Mouse (Mus musculus) CH12.LX (cell line): ENCODE measurements at regions not wholly inside any gene's neighbourhood (a gene's known extent, or its start where the extent isn't known, plus 50 kb on each side); places are given as distances from the start of the nearest gene placed in this dataset.
A peak's percentile ranks its signal among the peaks of the same experiment; 100 is the strongest.

ENCODE experiments used
- DNase-seq: peaks from one replicate; pipeline ENCODE4 v3.0.0-alpha.2; 2013; ENCODE audit errors: extremely low read depth
- H3K27ac ChIP-seq: 2 replicates; pipeline ENCODE4 v1.5.1; 2012; ENCODE audit warnings: low read depth, mild to moderate bottlenecking, control low read depth, moderate library complexity; ENCODE audit not compliant: insufficient read depth
- H3K27me3 ChIP-seq: replicated peaks from 2 replicates; pipeline ENCODE3; 2012; ENCODE audit warnings: inconsistent platforms
- H3K36me3 ChIP-seq, 2 experiments: replicated peaks in 1 of 2; 2 replicates each; pipeline versions ENCODE3 to v1.6.1; 2012; ENCODE audit warnings: inconsistent platforms in 1 of 2, low read length in 1 of 2, mild to moderate bottlenecking in 1 of 2, mixed read lengths in 1 of 2, moderate library complexity in 1 of 2; ENCODE audit not compliant: control insufficient read depth in 1 of 2, insufficient read depth in 1 of 2
- H3K4me1 ChIP-seq, 2 experiments: 2 replicates each; pipeline ENCODE4 v1.6.1; 2012; ENCODE audit warnings: inconsistent platforms in 1 of 2, moderate library complexity in 1 of 2; ENCODE audit not compliant: insufficient read depth in 2 of 2, control insufficient read depth in 1 of 2
- H3K4me2 ChIP-seq: 2 replicates; pipeline ENCODE4 v1.6.1; 2012; ENCODE audit warnings: low read depth, mild to moderate bottlenecking, control low read depth; ENCODE audit not compliant: poor library complexity, insufficient read depth, severe bottlenecking
- H3K4me3 ChIP-seq, 3 experiments: fragments of 150-350 bp in 1 of 3; sonication (generic) in 1 of 3; replicated peaks in 1 of 3; 2 replicates each; pipeline versions ENCODE3 to v1.5.1; 2011 to 2012; ENCODE audit warnings: low read depth in 2 of 3, low read length in 2 of 3, mild to moderate bottlenecking in 2 of 3, moderate library complexity in 2 of 3, control low read depth in 1 of 3, improper control_type of control experiment in 1 of 3, inconsistent platforms in 1 of 3, mixed read lengths in 1 of 3; ENCODE audit not compliant: poor library complexity in 1 of 3
- H3K79me2 ChIP-seq: replicated peaks from 2 replicates; pipeline ENCODE4 v1.6.1; 2012; ENCODE audit warnings: mild to moderate bottlenecking, moderate library complexity; ENCODE audit not compliant: control insufficient read depth, poor library complexity, insufficient read depth, severe bottlenecking; ENCODE audit errors: extremely low read depth
- H3K9ac ChIP-seq: 2 replicates; pipeline ENCODE4 v1.6.1; 2012; ENCODE audit warnings: low read depth, mild to moderate bottlenecking, control low read depth, moderate library complexity; ENCODE audit not compliant: insufficient read depth
- H3K9me3 ChIP-seq: replicated peaks from 2 replicates; pipeline ENCODE3; 2012; ENCODE audit warnings: low read length, inconsistent platforms, mixed read lengths
- BHLHE40 ChIP-seq: IDR thresholded peaks from 2 replicates; pipeline ENCODE4 v1.6.1; 2011; ENCODE audit warnings: mild to moderate bottlenecking, low read depth, low read length, improper control_type of control experiment
- CHD1 ChIP-seq: IDR thresholded peaks from 2 replicates; pipeline ENCODE4 v1.6.1; 2012; ENCODE audit warnings: low read depth, low read length, improper control_type of control experiment, inconsistent platforms
- CTCF ChIP-seq, 2 experiments: IDR thresholded peaks in 1 of 2; conservative IDR thresholded peaks in 1 of 2; 2 replicates each; pipeline ENCODE4 v1.5.1; 2011 to 2012; ENCODE audit warnings: low read depth in 2 of 2, low read length in 2 of 2, improper control_type of control experiment in 1 of 2, inconsistent platforms in 1 of 2, mild to moderate bottlenecking in 1 of 2, moderate library complexity in 1 of 2
- ELF1 ChIP-seq: IDR thresholded peaks from 2 replicates; pipeline ENCODE4 v1.6.1; 2014; ENCODE audit warnings: low read depth, mild to moderate bottlenecking, inconsistent platforms, low read length, improper control_type of control experiment
- ETS1 ChIP-seq: conservative IDR thresholded peaks from 2 replicates; pipeline ENCODE4 v1.6.1; 2012; ENCODE audit warnings: low read depth, mild to moderate bottlenecking, inconsistent platforms, low read length, improper control_type of control experiment, moderate library complexity
- GABPA ChIP-seq: IDR thresholded peaks from 2 replicates; pipeline ENCODE4 v1.6.1; 2012; ENCODE audit warnings: low read depth, low read length, improper control_type of control experiment, inconsistent platforms; ENCODE audit not compliant: insufficient replicate concordance
- JUN ChIP-seq: IDR thresholded peaks from 2 replicates; pipeline ENCODE4 v1.6.1; 2011; ENCODE audit warnings: low read depth, mild to moderate bottlenecking, low read length, improper control_type of control experiment, moderate library complexity; ENCODE audit not compliant: insufficient read depth
- JUND ChIP-seq: conservative IDR thresholded peaks from 2 replicates; pipeline ENCODE4 v1.6.1; 2011; ENCODE audit warnings: low read depth, low read length, improper control_type of control experiment
- KAT2A ChIP-seq: IDR thresholded peaks from 2 replicates; pipeline ENCODE4 v1.6.1; 2012; ENCODE audit warnings: low read length, improper control_type of control experiment, inconsistent platforms; ENCODE audit not compliant: insufficient replicate concordance
- MAFK ChIP-seq: IDR thresholded peaks from 2 replicates; pipeline ENCODE4 v1.6.1; 2011; ENCODE audit warnings: low read length, improper control_type of control experiment; ENCODE audit not compliant: insufficient replicate concordance
- MAZ ChIP-seq: IDR thresholded peaks from 2 replicates; pipeline ENCODE4 v1.6.1; 2012; ENCODE audit warnings: low read depth, mild to moderate bottlenecking, inconsistent platforms, low read length, improper control_type of control experiment, moderate library complexity
- NELFE ChIP-seq: IDR thresholded peaks from 2 replicates; pipeline ENCODE4 v1.6.1; 2011; ENCODE audit warnings: low read depth, low read length, improper control_type of control experiment
- NRF1 ChIP-seq: IDR thresholded peaks from 2 replicates; pipeline ENCODE4 v1.6.1; 2014; ENCODE audit warnings: low read depth, mild to moderate bottlenecking, inconsistent platforms, low read length, improper control_type of control experiment, moderate library complexity
- RAD21 ChIP-seq: IDR thresholded peaks from 2 replicates; pipeline ENCODE4 v1.6.1; 2011; ENCODE audit warnings: low read depth, mild to moderate bottlenecking, low read length, improper control_type of control experiment, moderate library complexity
- RCOR1 ChIP-seq: conservative IDR thresholded peaks from 2 replicates; pipeline ENCODE4 v1.6.1; 2012; ENCODE audit warnings: low read depth, mild to moderate bottlenecking, inconsistent platforms, low read length, improper control_type of control experiment
- SMC3 ChIP-seq: IDR thresholded peaks from 2 replicates; pipeline ENCODE4 v1.6.1; 2011; ENCODE audit warnings: low read depth, low read length, improper control_type of control experiment
- TBP ChIP-seq: conservative IDR thresholded peaks from 2 replicates; pipeline ENCODE4 v1.6.1; 2011; ENCODE audit warnings: low read depth, low read length, improper control_type of control experiment
- UBTF ChIP-seq: IDR thresholded peaks from 2 replicates; pipeline ENCODE4 v1.6.1; 2012; ENCODE audit warnings: low read depth, mild to moderate bottlenecking, inconsistent platforms, low read length, improper control_type of control experiment, moderate library complexity
- USF1 ChIP-seq: IDR thresholded peaks from 2 replicates; pipeline ENCODE4 v1.6.1; 2014; ENCODE audit warnings: low read depth, mild to moderate bottlenecking, inconsistent platforms, low read length, improper control_type of control experiment
- USF2 ChIP-seq: conservative IDR thresholded peaks from 2 replicates; pipeline ENCODE4 v1.6.1; 2011; ENCODE audit warnings: low read depth, low read length, improper control_type of control experiment
- ZC3H11A ChIP-seq: IDR thresholded peaks from 2 replicates; pipeline ENCODE4 v1.6.1; 2012; ENCODE audit warnings: low read depth, mild to moderate bottlenecking, inconsistent platforms, low read length, improper control_type of control experiment
- ZMIZ1 ChIP-seq: IDR thresholded peaks from 2 replicates; pipeline ENCODE4 v1.6.1; 2012; ENCODE audit warnings: low read depth, mild to moderate bottlenecking, inconsistent platforms, low read length, improper control_type of control experiment
- dilution Hi-C: fragments of 300-500 bp; cut with MboI; formaldehyde crosslinking; loops from 2 replicates; pipeline ENCODE4 v1.14.3; 2020; ENCODE audit warnings: low sequenced_read_pairs; ENCODE audit not compliant: extremely low pct_unique_long_range_greater_than_20kb, extremely low pct_ligation_motif_present
- in situ Hi-C: fragments of 300-500 bp; cut with MboI; formaldehyde crosslinking; loops from 3 replicates; pipeline ENCODE4 v1.14.3; 2019; ENCODE audit warnings: low sequenced_read_pairs, low pct_ligation_motif_present, low pct_unique_long_range_greater_than_20kb, mixed read lengths

GRCm38 (mm10) chr14:31940900-31941299 is 87.9 kb upstream of the Galnt15 start:
- Histone ChIP-seq H3K9me3 (no peaks in the 10 kb centered on the region), H3K27ac (no peak overlapping the region), H3K9ac (no peak overlapping the region), H3K79me2 (no peaks in the 10 kb centered on the region), H3K4me3 (no peak overlapping the region), H3K36me3 (no peaks in the 10 kb centered on the region), H3K4me2 (no peak overlapping the region), H3K4me1 (peaks cover 0 to 4% of the 10 kb centered on the region in 2 experiments; a peak in 1 of 4 replicates), H3K27me3 (no peaks in the 10 kb centered on the region)
- in situ Hi-C loops (loop anchor here (10.0 kb wide), 1 partner anchor 286 kb away; no protein-coding TSS in a partner anchor), dilution Hi-C loops (no loop called here)
- DNase-seq, result no peak
- no peak for TF ChIP-seq ZC3H11A
- no peak for TF ChIP-seq JUND

GRCm38 (mm10) chr14:31942266-31942960 is 86.4 kb upstream of the Galnt15 start:
- no peaks in the 10 kb centered on the region for H3K79me2 ChIP-seq
- no peak overlapping the region for H3K4me2 ChIP-seq
- H3K9ac ChIP-seq, result no peak overlapping the region
- H3K27me3 ChIP-seq, result no peaks in the 10 kb centered on the region
- H3K4me3 ChIP-seq, result no peak overlapping the region
- H3K4me1 ChIP-seq, result peaks cover 0 to 4% of the 10 kb centered on the region in 2 experiments; a peak in 1 of 4 replicates
- DNase-seq, result peak; percentile 29
- H3K27ac ChIP-seq, result no peak overlapping the region
- H3K36me3 ChIP-seq, result no peaks in the 10 kb centered on the region
- in situ Hi-C loops, result loop anchor here (10.0 kb wide), 1 partner anchor 288 kb away; no protein-coding TSS in a partner anchor
- dilution Hi-C loops, result no loop called here
- H3K9me3 ChIP-seq, result no peaks in the 10 kb centered on the region
- TF ChIP-seq SMC3 (peak; percentile 77), ETS1 (no peak), JUND (no peak), KAT2A (no peak), JUN (no peak), CTCF (conservative IDR thresholded peaks at IDR 0.05 in 1 of 2, IDR thresholded peaks at IDR 0.05 in 1 of 2; ENCODE audit: low read depth in 2 of 2, low read length in 2 of 2) (peak in 1 of 2 experiments; percentile 66; a peak in 2 of 4 replicates), ZMIZ1 (no peak), RCOR1 (no peak), ZC3H11A (no peak), GABPA (no peak), MAFK (no peak), RAD21 (peak; percentile 56), MAZ (no peak), UBTF (no peak), TBP (no peak), CHD1 (no peak), ELF1 (no peak), NELFE (no peak), BHLHE40 (no peak), USF1 (no peak), USF2 (no peak), NRF1 (no peak)
- TF ChIP-seq, all 38 proteins: peak for 3
